Mouse (Mus musculus): ENCODE measurements around the gene Surf6. TPM values are rescaled to one million over a fixed set of nuclear protein-coding genes. Genes with fewer than 3 reads are reported as not detected.
A peak's percentile ranks its signal among the peaks of the same experiment; 100 is the strongest.
"Not testable (repeated sequence)": the region's sequence is repeated elsewhere in the genome, so short reads cannot be mapped to it uniquely, and the experiment has no call there.

The Surf6 gene
- polyA plus RNA-seq, 1 experiment from 2014 or later: 29.7 TPM

DNA sequence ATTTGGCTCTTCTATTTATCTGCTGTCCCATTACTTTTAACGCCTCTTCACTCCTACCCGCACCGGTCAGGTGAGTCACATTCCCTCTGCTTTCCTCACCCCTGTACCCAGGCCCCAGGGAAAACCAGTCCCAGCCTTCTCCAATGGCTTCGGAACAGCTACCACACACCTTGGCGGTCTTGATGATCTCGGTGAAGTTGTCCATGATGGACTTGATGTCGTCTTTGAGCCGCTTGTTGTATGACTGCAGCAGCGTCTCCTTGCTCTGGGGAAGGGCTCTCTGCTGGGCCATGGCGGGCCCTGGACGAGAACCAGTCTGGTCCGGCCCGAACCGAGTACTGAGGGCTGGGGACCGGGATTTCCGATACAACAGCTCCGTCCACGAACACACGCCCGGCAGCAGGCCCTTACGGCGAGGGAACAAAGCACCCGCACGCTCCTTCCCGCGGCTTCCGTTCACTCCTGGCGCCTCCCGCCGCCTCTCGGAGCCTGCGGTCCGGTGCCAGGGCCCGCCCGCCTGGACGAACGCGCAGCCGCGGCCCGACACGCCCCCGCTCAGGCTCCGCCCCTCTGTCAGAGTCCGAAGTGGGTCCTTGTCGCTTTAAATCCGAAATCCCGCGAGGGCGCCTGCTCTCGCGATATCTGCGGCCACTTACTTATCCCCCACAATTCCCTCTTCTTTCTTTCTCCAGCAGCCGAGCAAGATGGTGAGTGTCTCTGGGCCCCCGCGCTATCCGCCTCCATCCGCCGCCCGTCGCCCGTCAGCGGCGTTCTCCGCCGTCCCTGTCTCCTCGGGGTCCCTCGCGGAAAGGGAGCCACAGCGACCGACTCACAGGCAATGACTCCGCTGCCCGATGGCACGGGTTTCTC lies 7.7 kb upstream of the Surf6 start, which contains the start of the genes Med22 and Rpl7a:
TSS of gene Med22 (minus strand) at position 554 of the 870 bp plus-strand sequence.
TSS of gene Rpl7a (plus strand) at position 641 of the 870 bp plus-strand sequence.
- ATAC-seq (replicated peaks): peak; percentile 93
- Histone ChIP-seq H3K27me3 (no peaks in the 10 kb centered on the region), H3K4me1 (peaks cover 53% of the 10 kb centered on the region), H3K4me3 (peak within 1 kb of the TSS; percentile 93), H3K27ac (replicated peaks) (peak within 1 kb of the TSS; percentile 93), H3K9ac (replicated peaks) (peak within 1 kb of the TSS; percentile 94), H3K9me3 (no peaks in the 10 kb centered on the region), H3K36me3 (peaks cover 57% of the 10 kb centered on the region), H3K4me2 (replicated peaks) (peak within 1 kb of the TSS; percentile 92)
- whole genome bisulfite sequencing: under 1% methylated on average over 72 of the region's 74 CpGs

- peak overlapping the region; percentile 94 for H3K9ac ChIP-seq (replicated peaks)
- peak overlapping the region; percentile 77 for H3K4me2 ChIP-seq (replicated peaks)
- H3K9me3 ChIP-seq: no peaks in the 10 kb centered on the region
- H3K4me1 ChIP-seq: peaks cover 43% of the 10 kb centered on the region
- no peak overlapping the region for H3K27ac ChIP-seq (replicated peaks)
- no peak for ATAC-seq (replicated peaks)
- no peaks in the 10 kb centered on the region for H3K27me3 ChIP-seq
- peaks cover 61% of the 10 kb centered on the region for H3K36me3 ChIP-seq
- H3K4me3 ChIP-seq: peak overlapping the region; percentile 93
Measured at GRCm38 (mm10) chr2:26909387-26909784, 6.7 kb upstream of the Surf6 start.

DNA sequence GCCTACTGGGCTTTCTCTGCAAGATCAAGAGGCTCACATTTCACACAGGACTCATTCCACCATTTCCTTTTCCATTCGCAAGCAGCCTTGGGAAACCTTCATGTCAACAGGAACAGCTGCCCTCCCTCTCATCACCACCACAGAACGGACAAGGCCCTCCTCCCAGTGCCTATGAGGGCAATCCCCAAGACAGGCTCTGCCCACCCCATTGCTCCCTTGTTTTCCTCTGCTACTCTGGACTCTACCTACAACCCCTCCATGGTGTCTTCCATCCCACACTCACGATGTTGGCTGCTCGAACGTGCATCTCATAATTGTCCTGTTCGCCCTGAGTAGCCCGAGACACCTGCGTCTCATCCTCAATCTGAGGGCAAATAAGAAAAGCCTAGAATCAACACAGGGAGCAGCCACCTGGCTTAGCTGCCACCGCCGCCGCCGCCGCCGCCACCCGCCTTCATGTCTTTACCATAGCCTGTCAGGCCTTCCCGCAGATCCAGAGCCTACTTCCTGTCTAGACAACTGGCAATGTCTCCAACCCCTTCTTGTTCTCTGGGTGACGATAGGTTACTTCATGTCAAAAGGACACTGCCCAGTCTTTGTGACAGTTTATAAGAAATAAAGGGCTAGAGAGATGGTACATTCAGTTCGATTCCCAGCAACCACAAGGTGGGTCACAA lies 6.2 kb upstream of the Surf6 start:
- no peaks in the 10 kb centered on the region for H3K9me3 ChIP-seq

GRCm38 (mm10) chr2:26907109-26907508 lies 4.4 kb upstream of the Surf6 start:
- Histone ChIP-seq H3K4me3 (no peak overlapping the region), H3K27ac (replicated peaks) (no peak overlapping the region), H3K27me3 (no peaks in the 10 kb centered on the region), H3K9ac (replicated peaks) (no peak overlapping the region), H3K9me3 (no peaks in the 10 kb centered on the region), H3K4me1 (peaks cover 46% of the 10 kb centered on the region), H3K4me2 (replicated peaks) (no peak overlapping the region), H3K36me3 (peaks cover 39% of the 10 kb centered on the region)
- WGBS: 63% methylated on average over 4 of the region's 4 CpGs
- no peak for ATAC-seq (replicated peaks)

More for the DNA sequence above, 6.2 kb upstream of the Surf6 start:
- whole genome bisulfite sequencing: 90% methylated on average over 18 of the region's 18 CpGs
- Histone ChIP-seq H3K27me3 (no peaks in the 10 kb centered on the region), H3K4me1 (peaks cover 45% of the 10 kb centered on the region), H3K4me3 (peak overlapping the region; percentile 93), H3K36me3 (peaks cover 57% of the 10 kb centered on the region), H3K9ac (replicated peaks) (peak overlapping the region; percentile 94; the same call in 1 of the 2 replicates), H3K27ac (replicated peaks) (no peak overlapping the region), H3K4me2 (replicated peaks) (peak overlapping the region; percentile 77)
- ATAC-seq (replicated peaks): no peak

DNA sequence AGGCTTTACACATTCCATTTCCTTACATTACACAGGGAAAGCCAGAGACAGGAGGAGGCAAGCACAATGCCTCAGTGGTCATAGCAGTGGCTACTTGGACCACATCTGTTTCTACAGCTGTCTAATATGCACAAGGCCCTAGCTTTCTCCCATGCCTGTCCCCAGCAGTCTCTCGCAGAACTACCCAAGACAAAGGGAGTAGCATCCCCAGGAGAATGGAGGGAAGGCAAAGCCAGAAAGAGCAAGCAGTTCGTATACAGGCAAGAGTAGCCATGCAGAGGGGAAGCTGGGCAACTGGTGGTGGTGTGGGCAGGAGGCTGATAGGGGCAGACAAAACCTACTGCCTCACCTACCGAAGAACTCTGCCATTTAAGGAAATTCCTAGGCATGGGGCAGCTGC lies 3.8 kb upstream of the Surf6 start:
- Histone ChIP-seq H3K4me1 (peaks cover 46% of the 10 kb centered on the region), H3K9ac (replicated peaks) (no peak overlapping the region), H3K27me3 (no peaks in the 10 kb centered on the region), H3K9me3 (no peaks in the 10 kb centered on the region), H3K27ac (replicated peaks) (no peak overlapping the region), H3K4me2 (replicated peaks) (no peak overlapping the region), H3K4me3 (no peak overlapping the region), H3K36me3 (peaks cover 36% of the 10 kb centered on the region)
- ATAC-seq (replicated peaks): no peak
- WGBS: 93% methylated on average over 3 of the region's 3 CpGs

DNA sequence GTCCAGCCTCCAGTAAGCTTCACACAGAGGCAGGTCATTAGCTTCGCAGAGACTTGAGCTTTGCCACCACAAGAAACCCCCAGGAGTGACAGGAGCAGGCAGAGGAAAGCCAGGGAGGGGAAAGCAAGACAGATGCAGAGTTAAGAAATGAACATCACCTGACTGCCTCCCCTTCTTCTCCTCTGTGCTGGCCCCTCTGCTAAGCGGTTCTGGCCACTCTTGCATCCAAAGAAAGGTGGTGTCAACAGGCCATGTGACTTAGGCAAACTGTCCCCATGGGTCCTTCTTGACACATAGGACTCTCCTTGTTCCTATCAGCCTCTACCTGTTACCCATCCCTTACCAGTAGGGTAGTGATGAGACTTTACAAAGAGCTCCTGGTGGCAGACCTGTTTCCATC lies 3.3 kb upstream of the Surf6 start:
- Histone ChIP-seq H3K4me3 (no peak overlapping the region), H3K9ac (replicated peaks) (no peak overlapping the region), H3K27me3 (no peaks in the 10 kb centered on the region), H3K4me1 (peaks cover 50% of the 10 kb centered on the region), H3K36me3 (peaks cover 36% of the 10 kb centered on the region), H3K27ac (replicated peaks) (no peak overlapping the region), H3K9me3 (no peaks in the 10 kb centered on the region), H3K4me2 (replicated peaks) (no peak overlapping the region)
- WGBS: 86% methylated on average over 2 of the region's 2 CpGs
- ATAC-seq (replicated peaks): no peak

- Histone ChIP-seq H3K4me1 (peaks cover 36% of the 10 kb centered on the region), H3K4me3 (peak overlapping the region; percentile 86), H3K36me3 (peaks cover 52% of the 10 kb centered on the region), H3K9me3 (no peaks in the 10 kb centered on the region), H3K27ac (replicated peaks) (peak overlapping the region; percentile 84), H3K9ac (replicated peaks) (peak overlapping the region; percentile 64), H3K27me3 (no peaks in the 10 kb centered on the region), H3K4me2 (replicated peaks) (peak overlapping the region; percentile 65)
- ATAC-seq (replicated peaks): no peak
- WGBS: 8% methylated on average over 7 of the region's 7 CpGs
Measured at GRCm38 (mm10) chr2:26903311-26903710, 632 bp upstream of the Surf6 start.

DNA sequence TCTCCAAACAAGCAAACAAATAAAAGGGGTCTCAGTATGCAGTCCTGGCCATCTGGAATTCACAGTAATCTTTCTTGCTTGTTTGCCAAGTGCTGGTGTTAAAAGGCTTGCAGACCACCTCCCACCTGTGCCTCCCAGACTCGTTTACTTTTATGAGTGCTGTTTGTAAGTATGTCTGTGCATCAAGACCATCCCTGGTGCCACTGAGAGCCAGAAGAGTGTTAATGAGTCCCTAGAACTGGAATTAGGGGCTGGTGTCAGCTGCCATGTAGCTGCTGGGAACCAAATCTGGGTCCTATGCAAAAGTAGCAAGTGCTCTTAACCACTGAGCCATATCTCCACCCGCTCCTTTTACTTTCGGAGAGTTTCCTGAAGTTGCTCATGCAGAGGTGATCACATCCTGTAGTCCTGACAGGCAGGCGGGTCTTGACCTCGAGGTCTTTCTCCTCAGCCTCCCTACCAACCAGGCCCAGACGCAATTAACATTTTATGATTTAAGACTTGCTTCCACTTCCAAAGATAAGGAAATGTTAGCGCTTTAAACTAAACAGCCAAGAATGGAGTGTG lies 762 bp downstream of the Surf6 start:
- peak overlapping the region; percentile 64 for H3K9ac ChIP-seq (replicated peaks)
- 15% methylated on average over 7 of the region's 7 CpGs for WGBS
- no peaks in the 10 kb centered on the region for H3K27me3 ChIP-seq
- H3K4me1 ChIP-seq: peaks cover 24% of the 10 kb centered on the region
- H3K27ac ChIP-seq (replicated peaks): no peak overlapping the region
- H3K9me3 ChIP-seq: no peaks in the 10 kb centered on the region
- peaks cover 54% of the 10 kb centered on the region for H3K36me3 ChIP-seq
- peak overlapping the region; percentile 65 for H3K4me2 ChIP-seq (replicated peaks)
- ATAC-seq (replicated peaks): no peak
- H3K4me3 ChIP-seq: peak overlapping the region; percentile 86

GRCm38 (mm10) chr2:26900731-26901130 lies 1.9 kb downstream of the Surf6 start:
- WGBS: 89% methylated on average over 1 of the region's 1 CpGs
- no peaks in the 10 kb centered on the region for H3K27me3 ChIP-seq
- H3K27ac ChIP-seq (replicated peaks): no peak overlapping the region
- H3K36me3 ChIP-seq: peaks cover 55% of the 10 kb centered on the region
- H3K4me1 ChIP-seq: peaks cover 24% of the 10 kb centered on the region
- no peak overlapping the region for H3K9ac ChIP-seq (replicated peaks)
- H3K4me2 ChIP-seq (replicated peaks): no peak overlapping the region
- no peak overlapping the region for H3K4me3 ChIP-seq
- ATAC-seq (replicated peaks): no peak
- H3K9me3 ChIP-seq: no peaks in the 10 kb centered on the region

- no peak for ATAC-seq (replicated peaks)
- H3K4me3 ChIP-seq: no peak overlapping the region
- 87% methylated on average over 4 of the region's 4 CpGs for WGBS
- no peaks in the 10 kb centered on the region for H3K27me3 ChIP-seq
- no peak overlapping the region for H3K27ac ChIP-seq (replicated peaks)
- H3K4me2 ChIP-seq (replicated peaks): no peak overlapping the region
- peaks cover 81% of the 10 kb centered on the region for H3K36me3 ChIP-seq
- no peak overlapping the region for H3K9ac ChIP-seq (replicated peaks)
- peaks cover under 1% of the 10 kb centered on the region; the same call in 1 of the 2 replicates for H3K4me1 ChIP-seq
- H3K9me3 ChIP-seq: no peaks in the 10 kb centered on the region
Measured at GRCm38 (mm10) chr2:26895898-26896297, 6.8 kb downstream of the Surf6 start.

- H3K4me3 ChIP-seq; H3K4me1 ChIP-seq; H3K9ac ChIP-seq (replicated peaks); H3K4me2 ChIP-seq (replicated peaks); H3K27me3 ChIP-seq; ATAC-seq (replicated peaks); H3K27ac ChIP-seq (replicated peaks); H3K9me3 ChIP-seq: not testable (repeated sequence)
- WGBS: 52% methylated on average over 4 of the region's 4 CpGs
- H3K36me3 ChIP-seq: peaks cover 22% of the 10 kb centered on the region
Measured at GRCm38 (mm10) chr2:26886170-26886569, 16.5 kb downstream of the Surf6 start.

DNA sequence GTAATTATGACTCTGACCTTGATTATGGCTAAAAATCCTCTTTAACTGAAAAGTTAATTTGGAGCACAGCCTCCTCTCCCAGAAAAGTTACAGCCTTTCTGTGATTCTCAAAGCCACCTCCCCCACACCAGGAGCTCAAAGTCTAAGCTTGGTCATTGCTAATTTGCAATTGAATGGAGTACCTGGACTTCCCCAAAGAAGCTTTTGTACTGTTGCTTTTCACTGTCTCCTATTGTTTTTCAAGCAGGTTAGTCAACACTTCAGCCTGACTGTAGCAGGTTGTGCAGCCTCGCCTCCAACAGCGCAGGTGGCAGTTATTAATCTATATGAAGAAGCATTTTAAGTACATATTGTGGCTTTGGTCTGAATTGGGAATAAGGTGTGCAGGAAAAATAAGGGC lies 17.1 kb downstream of the Surf6 start:
- H3K36me3 ChIP-seq: peaks cover 16% of the 10 kb centered on the region
- not testable (repeated sequence) for H3K4me2 ChIP-seq (replicated peaks); H3K9me3 ChIP-seq; H3K27me3 ChIP-seq; ATAC-seq (replicated peaks); H3K4me3 ChIP-seq; H3K9ac ChIP-seq (replicated peaks); H3K4me1 ChIP-seq; H3K27ac ChIP-seq (replicated peaks)
- 74% methylated on average over 2 of the region's 2 CpGs for WGBS
